Mouse (Mus musculus) myocyte (in vitro differentiated cells): Measurements from ENCODE around the gene Frmd8. TPM values are rescaled to one million over a fixed set of nuclear protein-coding genes. Genes with fewer than 3 reads are reported as not detected.

Experiments used
- H3K27me3 ChIP-seq: one replicate; pipeline ENCODE4 v1.6.1; 2011; ENCODE audit not compliant: control insufficient read depth, insufficient read depth, insufficient read length
- H3K36me3 ChIP-seq: one replicate; pipeline ENCODE4 v1.6.1; 2011; ENCODE audit not compliant: control insufficient read depth, insufficient read depth
- H3K4me2 ChIP-seq: one replicate; pipeline ENCODE4 v1.6.1; 2011; ENCODE audit warnings: low read depth, control low read depth
- H3K4me3 ChIP-seq: one replicate; pipeline ENCODE4 v1.5.1; 2011; ENCODE audit warnings: mild to moderate bottlenecking, control low read depth, moderate library complexity
- H3K79me2 ChIP-seq: one replicate; pipeline ENCODE4 v1.6.1; 2011; ENCODE audit not compliant: control insufficient read depth, insufficient read depth
- H3ac ChIP-seq: one replicate; pipeline ENCODE4 v1.6.1; 2011; ENCODE audit not compliant: control insufficient read depth, insufficient read length
- CEBPB ChIP-seq: IDR thresholded peaks from 2 replicates; pipeline ENCODE4 v1.6.1; 2011; ENCODE audit warnings: mild to moderate bottlenecking, moderate library complexity; ENCODE audit not compliant: poor library complexity, insufficient read depth, severe bottlenecking
- E2F4 ChIP-seq: IDR thresholded peaks from one replicate; pipeline ENCODE4 v1.6.1; 2011; ENCODE audit warnings: mild to moderate bottlenecking, control low read depth, moderate library complexity; ENCODE audit not compliant: insufficient read depth
- MAX ChIP-seq: IDR thresholded peaks from one replicate; pipeline ENCODE4 v1.6.1; 2011; ENCODE audit warnings: low read depth, mild to moderate bottlenecking, control low read depth
- MYOD1 ChIP-seq, 3 experiments: IDR thresholded peaks; one replicate each; pipeline ENCODE4 v1.6.1; 2011; ENCODE audit warnings: control low read depth in 2 of 3, low read depth in 2 of 3, mild to moderate bottlenecking in 2 of 3, moderate library complexity in 1 of 3; ENCODE audit not compliant: insufficient read length in 2 of 3, control insufficient read depth in 1 of 3
- MYOG ChIP-seq, 3 experiments: IDR thresholded peaks; one replicate each; pipeline ENCODE4 v1.6.1; 2011; ENCODE audit warnings: control low read depth in 2 of 3, low read depth in 2 of 3, mild to moderate bottlenecking in 2 of 3; ENCODE audit not compliant: insufficient read length in 2 of 3, control insufficient read depth in 1 of 3, insufficient read depth in 1 of 3
- POLR2A ChIP-seq: IDR thresholded peaks from one replicate; pipeline ENCODE4 v1.6.1; 2011; ENCODE audit warnings: low read depth, mild to moderate bottlenecking, control low read depth, moderate library complexity; ENCODE audit not compliant: insufficient read length
- POLR2AphosphoS2 ChIP-seq: IDR thresholded peaks from one replicate; pipeline ENCODE4 v1.6.1; 2011; ENCODE audit warnings: low read depth, control low read depth; ENCODE audit not compliant: insufficient read length
- REST ChIP-seq: IDR thresholded peaks from one replicate; pipeline ENCODE4 v1.6.1; 2011; ENCODE audit warnings: mild to moderate bottlenecking, control low read depth, moderate library complexity; ENCODE audit not compliant: insufficient read depth, insufficient read length
- SRF ChIP-seq: IDR thresholded peaks from one replicate; pipeline ENCODE4 v1.6.1; 2011; ENCODE audit warnings: low read depth; ENCODE audit not compliant: control insufficient read depth, insufficient read length
- TCF12 ChIP-seq: IDR thresholded peaks from one replicate; pipeline ENCODE4 v1.6.1; 2011; ENCODE audit warnings: mild to moderate bottlenecking, control low read depth; ENCODE audit not compliant: poor library complexity, insufficient read depth, severe bottlenecking
- TCF3 ChIP-seq: IDR thresholded peaks from one replicate; pipeline ENCODE4 v1.6.1; 2011; ENCODE audit warnings: low read depth, control low read depth; ENCODE audit not compliant: insufficient read length
- USF1 ChIP-seq: IDR thresholded peaks from one replicate; pipeline ENCODE4 v1.6.1; 2011; ENCODE audit warnings: low read depth, mild to moderate bottlenecking, control low read depth, moderate library complexity
- polyA plus RNA-seq: library from polyadenylated mRNA; unstranded; fragments of >200 nt; fragmentation: generic; extraction: Trizol; gene quantifications from one replicate; pipeline ENCODE4 v1.2.1, GENCODE M21; 2012; ENCODE audit warnings: missing spikeins

The Frmd8 gene
- polyA plus RNA-seq, 1 experiment = 22.3 TPM

- Histone ChIP-seq H3K36me3 (peaks cover 40% of the 10 kb centered on the region), H3K4me3 (no peak overlapping the region), H3K79me2 (peaks cover 21% of the 10 kb centered on the region), H3ac (no peak overlapping the region), H3K4me2 (peak overlapping the region; percentile 7), H3K27me3 (no peaks in the 10 kb centered on the region)
- TF ChIP-seq SRF (no peak), TCF3 (no peak), POLR2AphosphoS2 (peak; percentile 75)
Observed at GRCm38 (mm10) chr19:5827456-5828154, 47.5 kb downstream of the Frmd8 start.

GRCm38 (mm10) chr19:5827044-5827443 is 48.0 kb downstream of the Frmd8 start:
- H3K4me3 ChIP-seq = no peak overlapping the region
- peaks cover 21% of the 10 kb centered on the region for H3K79me2 ChIP-seq
- no peak overlapping the region for H3ac ChIP-seq
- H3K27me3 ChIP-seq = no peaks in the 10 kb centered on the region
- peak overlapping the region; percentile 7 for H3K4me2 ChIP-seq
- TF ChIP-seq E2F4 (no peak), MAX (no peak), POLR2AphosphoS2 (peak; percentile 73), MYOD1 (IDR thresholded peaks at IDR 0.05; ENCODE audit: control insufficient read depth in 1 of 3, insufficient read length in 2 of 3, low read depth in 2 of 3) (no peak), POLR2A (peak; percentile 49), MYOG (IDR thresholded peaks at IDR 0.05; ENCODE audit: control insufficient read depth in 1 of 3, insufficient read depth in 1 of 3, insufficient read length in 2 of 3, low read depth in 2 of 3) (no peak), USF1 (no peak), TCF12 (no peak), SRF (no peak), TCF3 (no peak), REST (no peak)
- peaks cover 40% of the 10 kb centered on the region for H3K36me3 ChIP-seq

- H3K36me3 ChIP-seq = peaks cover 40% of the 10 kb centered on the region
- no peak overlapping the region for H3K4me3 ChIP-seq
- no peak overlapping the region for H3ac ChIP-seq
- H3K4me2 ChIP-seq = no peak overlapping the region
- TF ChIP-seq TCF3 = no peak
- TF ChIP-seq MAX = no peak
- no peak for TF ChIP-seq POLR2A
- no peak for TF ChIP-seq POLR2AphosphoS2
- TF ChIP-seq REST = no peak
- TF ChIP-seq SRF = no peak
- no peak for TF ChIP-seq USF1
- no peak for TF ChIP-seq MYOG (IDR thresholded peaks at IDR 0.05; ENCODE audit: control insufficient read depth in 1 of 3, insufficient read depth in 1 of 3, insufficient read length in 2 of 3, low read depth in 2 of 3)
- TF ChIP-seq MYOD1 (IDR thresholded peaks at IDR 0.05; ENCODE audit: control insufficient read depth in 1 of 3, insufficient read length in 2 of 3, low read depth in 2 of 3) = no peak
- no peak for TF ChIP-seq CEBPB
- no peak for TF ChIP-seq E2F4
- TF ChIP-seq TCF12 = no peak
- H3K27me3 ChIP-seq = no peaks in the 10 kb centered on the region
- H3K79me2 ChIP-seq = peaks cover 20% of the 10 kb centered on the region
Observed at GRCm38 (mm10) chr19:5826731-5827002, 48.4 kb downstream of the Frmd8 start.

GRCm38 (mm10) chr19:5825901-5826730 is 49.0 kb downstream of the Frmd8 start:
- peak; percentile 97 for TF ChIP-seq POLR2AphosphoS2
- TF ChIP-seq SRF = no peak
- TF ChIP-seq POLR2A = peak; percentile 69
- TF ChIP-seq USF1 = peak; percentile 53
- Histone ChIP-seq H3K27me3 (no peaks in the 10 kb centered on the region), H3K4me2 (peak overlapping the region; percentile 31), H3K79me2 (peaks cover 14% of the 10 kb centered on the region), H3K36me3 (peaks cover 40% of the 10 kb centered on the region), H3K4me3 (no peak overlapping the region), H3ac (no peak overlapping the region)
